Mouse (Mus musculus) midbrain, embryonic 16.5 days (tissue): ENCODE measurements around the gene Slc15a4. TPM values are rescaled to one million over a fixed set of nuclear protein-coding genes. Genes with fewer than 3 reads are reported as not detected.

ENCODE experiments used
- ATAC-seq: fragments of 200-750 bp; cut with Nextera tagmentation; 2 replicates; pipeline ENCODE4 v1.8.0; 2017; ENCODE audit warnings: moderate TSS enrichment
- H3K27ac ChIP-seq: fragments of 300-500 bp; sonication (generic); 2 replicates; pipeline ENCODE4 v1.5.1; 2014; ENCODE audit warnings: mild to moderate bottlenecking, low read length, mixed read lengths
- H3K27me3 ChIP-seq: fragments of 300-500 bp; sonication (generic); 2 replicates; pipeline ENCODE4 v1.6.1; 2014; ENCODE audit warnings: low read depth, low read length, mixed read lengths; ENCODE audit not compliant: control insufficient read depth, insufficient read depth
- H3K36me3 ChIP-seq: fragments of 300-500 bp; sonication (generic); 2 replicates; pipeline ENCODE4 v1.6.1; 2014; ENCODE audit warnings: mild to moderate bottlenecking, low read length, moderate library complexity, mixed read lengths; ENCODE audit not compliant: control insufficient read depth, insufficient read depth
- H3K4me1 ChIP-seq: fragments of 300-500 bp; sonication (generic); 2 replicates; pipeline ENCODE4 v1.6.1; 2014; ENCODE audit warnings: mild to moderate bottlenecking, low read length, mixed read lengths; ENCODE audit not compliant: control insufficient read depth, insufficient read depth
- H3K4me2 ChIP-seq: fragments of 300-500 bp; sonication (generic); 2 replicates; pipeline ENCODE4 v1.6.1; 2014; ENCODE audit warnings: mild to moderate bottlenecking, low read length, mixed read lengths
- H3K4me3 ChIP-seq: fragments of 300-500 bp; sonication (generic); 2 replicates; pipeline ENCODE4 v1.5.1; 2014; ENCODE audit warnings: low read depth, mild to moderate bottlenecking, low read length, moderate library complexity, mixed read lengths
- H3K9ac ChIP-seq: fragments of 300-500 bp; sonication (generic); 2 replicates; pipeline ENCODE4 v1.6.1; 2014; ENCODE audit warnings: low read depth, low read length, mixed read lengths
- H3K9me3 ChIP-seq: fragments of 300-500 bp; sonication (generic); replicated peaks from 2 replicates; pipeline ENCODE4 v1.6.1; 2014; ENCODE audit warnings: mild to moderate bottlenecking, low read length, mixed read lengths; ENCODE audit not compliant: control insufficient read depth, poor library complexity, severe bottlenecking
- WGBS: fragments of 180-500 bp; shearing (Covaris S2); extraction: QIAGEN DNeasy Blood & Tissue Kit; methylation state at CpG from one replicate; pipeline ENCODE4 v1.1.7; 2014; 5-methylcytosine and 5-hydroxymethylcytosine counted together
- polyA plus RNA-seq: library from polyadenylated mRNA; unstranded; fragments of >200 nt; fragmentation: Nextera tagmentation; extraction: Ambion mirVana; gene quantifications from 2 replicates; pipeline ENCODE4 v1.2.1, GENCODE M21; 2015

Gene Slc15a4
- polyA plus RNA-seq, 1 experiment from 2014 or later = 26.3 TPM

DNA sequence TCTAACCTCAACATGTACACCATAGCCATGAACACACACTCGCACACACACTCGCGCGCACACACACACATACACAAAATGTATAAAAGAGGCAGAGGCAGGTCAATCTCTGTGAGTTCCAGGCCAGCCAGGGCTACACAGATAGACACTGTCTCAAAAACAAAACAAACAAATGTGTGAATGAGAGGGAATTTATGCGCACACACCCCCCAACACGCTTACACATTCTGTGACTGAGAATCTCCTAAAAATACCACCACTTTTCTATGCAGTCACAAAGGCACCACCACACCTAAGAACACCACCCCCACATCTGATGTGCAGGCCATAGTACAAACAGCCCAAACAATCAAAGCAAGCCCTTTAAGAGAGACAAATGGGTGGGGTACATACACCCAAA, 20.3 kb downstream of the Slc15a4 start:
- no peaks in the 10 kb centered on the region for H3K27me3 ChIP-seq
- H3K27ac ChIP-seq = no peak overlapping the region
- H3K36me3 ChIP-seq = peaks cover 4% of the 10 kb centered on the region; the same call in 1 of the 2 replicates
- no peak for ATAC-seq
- no peaks in the 10 kb centered on the region for H3K9me3 ChIP-seq
- H3K4me3 ChIP-seq = no peak overlapping the region
- WGBS = 96% methylated on average over 6 of the region's 6 CpGs
- peaks cover 42% of the 10 kb centered on the region for H3K4me1 ChIP-seq
- no peak overlapping the region for H3K4me2 ChIP-seq
- no peak overlapping the region for H3K9ac ChIP-seq

DNA sequence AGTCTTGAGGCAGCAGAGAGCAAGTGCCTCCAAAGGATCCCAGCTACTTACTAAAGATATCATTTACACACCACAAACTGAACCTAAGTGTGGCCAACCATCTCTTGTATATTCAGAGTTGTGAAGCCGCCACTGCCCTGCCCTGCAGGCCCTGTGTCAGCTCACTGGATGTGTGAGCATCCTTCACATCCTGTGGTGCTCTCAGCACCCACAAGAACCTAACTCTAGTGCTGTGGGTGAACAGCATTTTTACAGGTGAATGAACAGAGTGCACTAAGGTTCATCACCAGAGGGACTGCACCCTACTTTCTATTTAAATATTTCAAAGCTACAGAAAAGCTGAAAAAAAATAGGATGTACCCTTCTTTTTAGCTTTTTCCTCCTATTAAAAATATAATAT, 20.8 kb downstream of the Slc15a4 start:
- WGBS = 85% methylated on average over 1 of the region's 1 CpGs
- Histone ChIP-seq H3K4me2 (no peak overlapping the region), H3K4me1 (peaks cover 42% of the 10 kb centered on the region), H3K27ac (no peak overlapping the region), H3K36me3 (peaks cover 4% of the 10 kb centered on the region; the same call in 1 of the 2 replicates), H3K4me3 (no peak overlapping the region), H3K9ac (no peak overlapping the region), H3K27me3 (no peaks in the 10 kb centered on the region), H3K9me3 (no peaks in the 10 kb centered on the region)
- no peak for ATAC-seq

DNA sequence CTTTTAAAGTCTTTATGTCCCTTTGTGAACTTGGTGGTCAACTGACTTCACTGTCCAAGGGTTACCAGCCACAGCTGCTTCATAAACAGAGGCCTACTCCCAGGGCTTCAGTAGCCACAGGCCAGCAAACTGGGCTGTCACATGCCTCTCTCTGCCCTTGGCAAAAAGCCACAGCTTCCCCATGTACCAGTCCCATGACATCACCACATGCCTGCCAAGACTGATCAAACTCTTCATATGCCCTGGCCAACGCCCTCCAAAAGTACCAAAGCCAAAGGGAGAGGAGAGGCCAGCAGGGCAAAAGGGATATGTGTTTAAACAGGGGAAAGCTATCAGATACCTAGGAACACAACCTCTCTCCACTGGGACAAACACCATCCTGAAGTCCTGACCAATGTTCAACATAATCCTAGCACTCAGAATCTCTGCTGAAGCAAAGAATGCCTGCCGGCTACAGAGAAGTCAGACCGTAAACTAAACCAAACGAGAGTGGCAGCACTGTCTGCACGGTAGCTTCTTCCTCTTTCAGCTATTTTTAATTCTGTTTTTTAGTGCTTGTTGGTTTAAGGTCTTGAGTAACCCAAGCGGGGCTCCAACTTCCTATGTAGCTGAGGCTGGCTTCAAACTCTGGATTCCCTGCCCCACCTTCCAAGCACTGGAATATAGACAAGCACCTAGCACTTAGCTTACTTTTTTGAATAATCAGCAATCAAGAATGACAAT, 21.7 kb downstream of the Slc15a4 start:
- Histone ChIP-seq H3K27ac (no peak overlapping the region), H3K9me3 (no peaks in the 10 kb centered on the region), H3K4me1 (peaks cover 38% of the 10 kb centered on the region), H3K36me3 (peaks cover 6% of the 10 kb centered on the region; the same call in 1 of the 2 replicates), H3K4me3 (no peak overlapping the region), H3K27me3 (no peaks in the 10 kb centered on the region), H3K4me2 (no peak overlapping the region), H3K9ac (no peak overlapping the region)
- WGBS = 84% methylated on average over 6 of the region's 6 CpGs
- ATAC-seq = no peak

DNA sequence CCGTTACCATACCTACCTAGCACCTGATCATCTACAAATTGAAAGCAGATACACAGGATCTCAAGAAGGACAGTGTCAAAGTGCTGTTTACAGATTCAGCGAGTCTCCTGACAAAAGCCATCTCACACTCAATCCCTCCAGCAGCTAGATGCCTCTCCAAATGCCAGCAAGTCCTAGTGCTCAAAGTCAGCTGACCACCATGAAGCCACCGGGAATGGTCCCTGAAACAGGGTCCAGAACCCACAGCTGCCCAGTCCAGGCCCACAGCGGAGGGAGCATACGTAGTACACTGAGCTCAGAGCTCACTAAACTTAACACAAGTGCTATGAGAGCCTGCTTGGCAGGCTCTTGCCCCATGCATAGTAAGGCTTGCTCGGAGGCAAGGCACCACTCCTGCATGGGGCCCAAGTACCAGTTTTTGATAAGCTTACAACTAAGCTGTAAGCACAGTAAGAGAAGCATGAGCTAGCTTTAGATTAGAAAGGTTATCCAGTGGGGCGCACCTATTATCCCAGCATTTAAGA, 23.4 kb downstream of the Slc15a4 start:
- H3K4me2 ChIP-seq = no peak overlapping the region
- no peak overlapping the region for H3K27ac ChIP-seq
- H3K9ac ChIP-seq = no peak overlapping the region
- no peak overlapping the region for H3K4me3 ChIP-seq
- H3K36me3 ChIP-seq = peaks cover 6% of the 10 kb centered on the region
- no peak for ATAC-seq
- no peaks in the 10 kb centered on the region for H3K27me3 ChIP-seq
- 87% methylated on average over 7 of the region's 7 CpGs for WGBS
- H3K9me3 ChIP-seq = no peaks in the 10 kb centered on the region
- peaks cover 21% of the 10 kb centered on the region for H3K4me1 ChIP-seq

DNA sequence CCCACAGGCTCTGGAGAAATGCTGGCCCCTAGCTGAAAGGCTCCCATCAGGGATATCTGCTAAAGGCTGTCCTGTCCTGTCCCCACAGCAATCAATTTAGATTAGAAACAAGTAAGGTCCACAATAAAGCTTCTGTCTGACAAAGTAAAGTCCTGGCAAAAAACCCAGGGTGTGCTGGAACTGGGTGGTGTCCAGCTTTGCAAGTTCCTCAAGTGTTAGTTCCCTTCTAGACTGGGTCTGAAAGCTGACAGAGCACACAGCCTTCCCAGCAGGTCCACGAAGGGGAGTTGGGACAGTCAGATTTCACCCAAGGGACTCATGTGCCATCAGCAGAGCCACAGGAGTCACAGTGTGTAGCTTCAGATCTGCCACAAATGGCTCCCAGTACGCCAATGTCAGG, 25.2 kb downstream of the Slc15a4 start:
- H3K4me2 ChIP-seq = no peak overlapping the region
- peaks cover 15% of the 10 kb centered on the region for H3K4me1 ChIP-seq
- H3K4me3 ChIP-seq = no peak overlapping the region
- no peaks in the 10 kb centered on the region for H3K9me3 ChIP-seq
- no peak overlapping the region for H3K9ac ChIP-seq
- no peaks in the 10 kb centered on the region for H3K27me3 ChIP-seq
- H3K36me3 ChIP-seq = peaks cover 17% of the 10 kb centered on the region
- no peak for ATAC-seq
- 95% methylated on average over 2 of the region's 2 CpGs for WGBS
- H3K27ac ChIP-seq = no peak overlapping the region

DNA sequence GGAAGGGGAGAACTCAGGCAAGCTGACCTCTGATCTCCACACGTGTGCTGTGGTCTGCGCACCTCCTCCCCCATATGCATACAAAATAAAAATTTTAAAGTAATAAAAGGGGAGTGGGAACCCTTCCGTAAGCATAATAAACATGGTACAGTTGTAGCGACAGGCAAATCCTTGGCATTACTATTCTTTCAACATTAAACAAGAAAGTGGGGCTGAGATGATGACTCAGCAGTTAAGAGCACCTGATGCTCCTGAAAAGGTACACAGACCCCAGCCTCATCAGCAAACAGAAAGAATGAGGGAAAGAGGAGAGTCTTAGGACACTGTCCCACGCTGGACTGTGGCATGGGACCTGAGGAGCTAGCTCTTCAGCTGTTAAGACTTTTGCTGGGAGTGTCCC, 29.7 kb downstream of the Slc15a4 start:
- Histone ChIP-seq H3K4me1 (no peaks in the 10 kb centered on the region), H3K27ac (no peak overlapping the region), H3K36me3 (peaks cover 32% of the 10 kb centered on the region), H3K27me3 (no peaks in the 10 kb centered on the region), H3K9ac (no peak overlapping the region), H3K9me3 (no peaks in the 10 kb centered on the region), H3K4me2 (no peak overlapping the region), H3K4me3 (no peak overlapping the region)
- ATAC-seq = no peak
- WGBS = 95% methylated on average over 5 of the region's 5 CpGs

DNA sequence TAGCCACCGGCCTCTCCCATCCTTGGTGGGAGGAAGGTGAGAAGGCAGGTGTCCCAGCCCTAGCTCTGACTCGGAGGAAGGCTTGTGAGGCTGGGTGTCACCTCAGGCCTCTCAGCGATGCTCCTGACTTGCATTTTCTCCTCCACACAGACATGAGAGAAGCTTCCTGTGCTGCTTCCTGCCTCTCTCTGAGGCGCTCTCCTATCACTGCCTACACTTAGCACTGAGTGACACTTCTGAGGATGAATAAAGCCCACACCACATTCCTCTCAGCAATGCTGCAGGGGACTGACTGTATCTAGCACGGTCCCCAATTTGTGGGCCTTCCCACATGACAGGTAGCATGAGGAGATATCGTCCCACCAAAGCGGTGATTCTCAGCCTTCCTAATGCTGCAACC, 35.8 kb downstream of the Slc15a4 start:
- 95% methylated on average over 7 of the region's 7 CpGs for WGBS

DNA sequence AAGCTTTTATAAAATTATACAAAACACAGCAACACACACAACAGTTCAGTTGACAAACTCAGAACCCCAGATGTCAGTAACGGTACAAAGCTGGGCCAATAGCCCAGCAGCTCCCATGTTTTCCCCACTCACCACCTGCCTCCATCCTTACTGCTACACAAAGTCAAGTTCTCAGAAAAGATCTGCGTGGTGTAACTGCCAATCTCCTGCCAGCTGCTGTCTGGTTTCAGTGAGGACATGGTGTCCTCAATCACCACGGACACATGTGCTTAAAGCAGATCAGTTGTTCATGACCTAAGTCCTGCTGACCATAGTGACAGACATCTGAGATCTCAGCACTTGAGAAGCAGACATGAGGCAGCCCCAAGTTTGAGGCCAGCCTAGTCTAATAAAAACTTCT, 37.0 kb downstream of the Slc15a4 start:
- H3K9ac ChIP-seq = no peak overlapping the region
- no peak for ATAC-seq
- no peaks in the 10 kb centered on the region for H3K9me3 ChIP-seq
- peaks cover 43% of the 10 kb centered on the region for H3K36me3 ChIP-seq
- H3K27me3 ChIP-seq = no peaks in the 10 kb centered on the region
- no peaks in the 10 kb centered on the region for H3K4me1 ChIP-seq
- no peak overlapping the region for H3K4me2 ChIP-seq
- H3K4me3 ChIP-seq = no peak overlapping the region
- WGBS = 95% methylated on average over 3 of the region's 3 CpGs
- no peak overlapping the region for H3K27ac ChIP-seq

More for the DNA sequence above, 35.8 kb downstream of the Slc15a4 start:
- no peak for ATAC-seq
- Histone ChIP-seq H3K36me3 (peaks cover 52% of the 10 kb centered on the region), H3K9me3 (no peaks in the 10 kb centered on the region), H3K27me3 (no peaks in the 10 kb centered on the region), H3K4me2 (no peak overlapping the region), H3K4me1 (no peaks in the 10 kb centered on the region), H3K9ac (no peak overlapping the region), H3K4me3 (no peak overlapping the region), H3K27ac (no peak overlapping the region)

DNA sequence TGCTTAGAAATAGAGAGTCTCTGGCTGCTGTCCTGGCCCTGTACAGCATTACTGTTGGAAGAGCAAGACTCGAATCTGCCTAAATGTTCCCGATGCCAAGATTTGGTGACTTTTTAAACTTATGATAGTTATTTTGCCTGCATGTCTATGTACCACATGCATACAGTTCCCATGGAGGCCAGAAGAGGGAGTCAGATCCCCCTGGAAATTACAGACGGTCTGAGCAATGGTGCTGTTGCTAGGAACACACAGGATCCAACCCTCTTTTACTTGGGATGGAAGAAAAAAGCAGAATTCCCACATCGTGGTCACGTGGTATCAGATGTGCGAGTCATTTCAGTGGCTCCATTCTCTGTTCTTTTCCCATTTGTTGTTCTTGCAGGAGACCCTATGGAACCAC, 39.8 kb downstream of the Slc15a4 start:
- H3K4me1 ChIP-seq = no peaks in the 10 kb centered on the region
- H3K27me3 ChIP-seq = no peaks in the 10 kb centered on the region
- no peak overlapping the region for H3K9ac ChIP-seq
- no peak overlapping the region for H3K4me2 ChIP-seq
- ATAC-seq = no peak
- peaks cover 32% of the 10 kb centered on the region for H3K36me3 ChIP-seq
- no peaks in the 10 kb centered on the region for H3K9me3 ChIP-seq
- H3K27ac ChIP-seq = no peak overlapping the region
- no peak overlapping the region for H3K4me3 ChIP-seq
- WGBS = 79% methylated on average over 6 of the region's 6 CpGs
